Mouse (Mus musculus) right cerebral cortex, postnatal 14 days (tissue): ENCODE results near the gene Bmpr1a.

Source experiments
- DNase-seq: peaks from one replicate; pipeline ENCODE4 v3.0.0; 2022

Bmpr1a gene

GRCm38 (mm10) chr14:34503325-34503647 is at the start of gene Bmpr1a:
Gene Bmpr1a, minus strand, starts transcription at chr14:34503341.
- DNase-seq: no peak

- no peak for DNase-seq
Measured at GRCm38 (mm10) chr14:34552226-34552625, 49.1 kb upstream of the Bmpr1a start.

DNA sequence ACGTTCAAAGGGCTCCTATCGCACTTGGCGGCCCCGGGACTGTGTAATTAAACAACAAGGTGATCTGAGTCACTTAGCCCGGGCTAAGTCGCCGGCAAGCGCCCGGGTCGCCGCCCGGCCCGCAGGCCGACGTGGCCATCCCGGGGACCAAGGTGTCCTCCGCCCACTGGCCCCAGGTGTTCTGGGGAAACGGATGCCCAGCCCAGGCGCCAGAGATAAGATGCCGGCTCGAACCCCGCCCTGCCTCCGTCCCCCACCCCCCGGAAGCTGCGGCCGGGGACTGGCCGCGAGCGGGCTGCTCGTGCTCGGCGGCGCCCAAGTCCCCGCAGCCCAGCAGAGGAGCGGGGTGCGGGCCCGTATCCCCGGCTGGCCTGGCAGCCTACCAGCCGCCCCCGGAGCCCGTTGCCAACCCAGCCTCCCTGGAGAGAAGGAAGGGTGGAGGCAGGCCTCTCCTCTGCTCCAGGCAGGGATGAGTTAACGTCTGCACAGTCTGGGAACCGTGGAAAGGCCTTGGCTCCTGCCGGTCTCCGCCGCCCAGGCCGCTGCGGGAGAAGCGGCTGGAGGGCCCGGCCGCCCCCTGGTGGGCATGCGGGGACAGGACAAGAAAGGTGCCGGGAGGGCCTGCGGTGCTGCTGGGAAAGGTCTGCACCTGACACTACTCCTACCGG is 46.0 kb upstream of the Bmpr1a start:
- DNase-seq: peak; percentile 80

- peak; percentile 40 for DNase-seq
Measured at GRCm38 (mm10) chr14:34548391-34549001, 45.4 kb upstream of the Bmpr1a start.

DNA sequence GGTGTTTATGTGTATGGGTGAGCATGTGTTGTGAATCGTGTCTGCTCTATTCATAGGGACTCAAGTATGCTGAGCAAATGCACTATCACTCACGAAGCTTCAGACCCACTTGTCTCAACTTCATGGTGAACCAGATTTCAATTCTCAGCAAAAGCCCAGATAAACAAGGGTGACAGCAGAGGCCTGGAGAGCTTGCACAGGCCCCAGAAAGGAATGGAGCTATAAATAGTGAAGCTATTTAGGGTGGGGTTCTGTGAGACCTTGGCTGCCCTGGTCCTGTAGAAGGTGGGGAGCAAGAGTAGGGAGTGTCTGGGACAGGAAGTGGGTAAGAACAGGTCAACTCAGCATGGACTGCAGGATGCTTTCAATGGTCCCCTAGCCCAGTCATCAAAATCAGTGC is 41.4 kb upstream of the Bmpr1a start:
- no peak for DNase-seq

- DNase-seq: no peak
Measured at GRCm38 (mm10) chr14:34544001-34544400, 40.9 kb upstream of the Bmpr1a start.

- DNase-seq: no peak
Measured at GRCm38 (mm10) chr14:34543596-34543995, 40.5 kb upstream of the Bmpr1a start.

DNA sequence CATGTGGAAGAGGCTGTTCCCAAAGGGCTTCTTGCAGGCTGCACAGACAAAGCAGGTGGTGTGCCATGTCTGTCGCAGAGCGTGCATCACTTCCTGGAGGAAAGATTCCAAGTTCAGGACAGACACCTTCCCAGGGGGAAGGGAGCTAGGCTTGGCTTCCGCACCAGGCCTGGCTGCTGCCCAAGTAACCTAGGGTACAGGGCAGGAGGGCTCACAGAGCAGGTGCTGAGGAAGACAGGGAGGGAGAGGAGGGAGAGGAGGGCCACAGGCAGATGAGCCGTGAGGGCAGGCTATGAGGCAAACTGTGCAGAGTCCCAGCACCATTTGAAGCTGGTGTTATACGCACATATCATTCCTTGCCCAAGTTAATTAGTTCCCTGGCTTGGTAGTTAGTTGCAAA is 38.8 kb upstream of the Bmpr1a start:
- DNase-seq: no peak

- DNase-seq: no peak
Measured at GRCm38 (mm10) chr14:34540685-34541162, 37.6 kb upstream of the Bmpr1a start.

DNA sequence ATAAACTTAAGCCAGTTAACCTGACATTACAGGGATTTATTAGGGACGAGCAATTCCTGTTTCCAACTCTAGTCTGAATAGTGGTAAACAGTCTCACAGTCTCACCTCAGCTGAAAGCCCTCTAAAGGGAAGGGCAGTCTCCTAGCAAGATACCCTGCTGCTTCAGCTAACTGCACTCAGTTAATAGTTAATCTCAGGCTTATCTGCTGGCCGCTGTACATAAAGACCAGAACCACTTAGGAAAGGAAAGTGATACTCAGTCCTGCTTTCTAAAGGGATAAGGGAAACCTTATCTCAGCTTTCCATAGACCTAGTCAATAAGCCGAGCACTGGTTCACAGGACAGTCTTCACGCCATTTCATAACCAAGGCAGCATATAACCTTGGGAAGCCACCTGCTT is 32.7 kb upstream of the Bmpr1a start:
- no peak for DNase-seq

GRCm38 (mm10) chr14:34533537-34533936 is 30.4 kb upstream of the Bmpr1a start:
- DNase-seq: no peak

DNA sequence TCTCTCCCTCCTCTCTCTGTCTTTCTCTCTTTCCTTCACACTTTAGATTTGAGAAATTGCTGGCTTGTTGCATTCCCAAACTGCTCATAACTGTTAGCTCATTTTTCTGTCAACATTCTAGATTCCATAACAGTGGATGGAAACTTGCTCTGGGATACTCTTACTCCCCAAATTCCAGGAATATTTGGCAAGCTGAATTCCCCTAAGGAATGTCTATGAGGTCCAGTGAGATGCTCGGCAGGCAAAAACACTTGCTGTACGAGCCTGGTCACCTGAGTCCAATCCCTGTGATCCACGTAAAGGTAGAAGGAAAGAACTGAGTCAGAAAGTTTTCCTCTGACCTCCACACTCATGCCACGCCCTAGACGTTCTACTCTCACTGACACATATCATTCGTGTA is 29.4 kb upstream of the Bmpr1a start:
- DNase-seq: no peak

DNA sequence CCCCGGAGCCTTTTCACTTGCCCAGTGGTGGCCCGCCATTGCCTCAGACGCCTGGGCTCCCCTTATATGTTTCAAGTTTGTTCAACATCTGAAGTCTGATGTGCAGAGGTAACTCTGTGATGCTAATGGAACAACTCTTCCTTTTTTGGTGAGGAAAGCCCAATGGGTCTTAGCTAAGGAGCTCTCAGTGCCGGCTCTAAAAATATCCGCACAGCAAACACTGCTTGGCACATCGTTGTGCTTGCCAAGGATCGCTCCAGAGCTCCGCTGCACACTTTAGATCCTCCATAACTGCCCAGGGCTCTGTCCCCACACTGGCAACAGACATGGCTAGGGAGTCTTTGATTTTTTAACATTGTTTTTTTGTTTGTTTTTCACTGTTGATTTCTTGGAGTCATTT is 25.7 kb upstream of the Bmpr1a start:
- DNase-seq: no peak

DNA sequence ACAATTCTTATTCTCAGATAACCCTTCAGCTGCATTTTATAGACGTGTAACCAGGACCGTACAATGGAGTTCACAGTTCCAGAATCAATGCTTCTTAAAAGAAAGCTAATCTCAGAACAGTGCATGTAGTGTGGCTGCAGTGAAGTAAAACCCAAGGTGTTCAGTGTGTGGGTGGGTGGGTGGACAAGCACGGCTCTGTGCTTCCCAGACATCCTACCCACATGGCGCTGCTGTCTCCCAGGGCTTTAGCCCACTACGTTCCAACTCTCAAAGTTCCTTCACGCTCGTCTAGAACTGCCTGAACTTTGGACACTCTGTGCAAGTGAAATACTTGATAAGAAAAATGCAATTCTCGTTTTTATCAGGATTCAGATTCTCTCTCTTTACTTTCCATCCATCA is 19.6 kb upstream of the Bmpr1a start, which contains the start of gene 9230112D13Rik:
9230112D13Rik (minus strand) TSS at position 101 of the 400 bp plus-strand sequence.
- no peak for DNase-seq

DNA sequence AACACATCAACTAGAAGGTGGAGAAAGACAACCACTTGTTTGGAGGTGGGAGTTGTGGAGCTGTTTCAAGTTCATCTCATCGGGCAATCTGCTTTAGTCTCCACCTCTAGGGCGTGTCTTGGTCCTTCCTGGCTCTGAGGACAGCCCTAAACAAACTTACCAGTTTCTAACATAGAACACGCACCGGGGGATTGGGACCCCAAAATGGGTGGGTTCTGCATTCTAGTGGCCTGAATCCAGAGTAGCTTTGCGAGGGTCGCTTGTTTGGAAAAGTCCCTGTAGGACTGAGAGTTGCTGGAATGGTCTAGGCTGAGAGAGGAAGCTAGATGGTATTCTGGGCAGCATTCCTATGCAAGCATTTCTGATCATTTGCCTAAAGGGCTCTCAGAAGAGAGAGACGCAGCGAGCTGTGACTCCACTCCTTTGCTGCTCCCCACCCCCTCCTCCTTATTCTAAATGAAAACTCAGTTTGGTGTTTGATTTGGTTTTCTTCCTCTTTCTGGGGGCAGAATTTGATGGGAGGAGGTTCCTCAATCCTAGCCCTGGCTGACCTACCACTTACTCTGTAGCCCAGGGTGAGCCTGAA is 14.9 kb upstream of the Bmpr1a start:
- DNase-seq: no peak

GRCm38 (mm10) chr14:34516960-34517577 is 13.9 kb upstream of the Bmpr1a start:
- DNase-seq: no peak

DNA sequence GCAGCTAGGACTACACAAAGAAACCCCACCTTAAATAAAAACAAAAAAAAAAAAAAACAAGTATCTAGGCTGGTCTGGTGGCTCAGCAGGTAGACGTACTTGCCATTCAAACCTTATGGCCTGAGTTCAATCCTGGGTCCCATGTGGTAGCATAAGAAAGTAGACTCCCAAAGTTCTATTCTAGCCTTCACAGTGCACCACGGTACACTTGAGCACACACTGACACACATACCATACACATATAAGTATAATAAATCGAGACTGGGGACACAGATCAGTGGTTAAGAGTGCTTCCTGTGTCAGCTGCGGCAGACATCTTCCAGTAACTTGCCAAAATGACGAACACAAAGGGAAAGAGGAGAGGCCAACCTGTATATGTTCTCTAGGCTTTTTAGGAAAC is 12.7 kb upstream of the Bmpr1a start:
- DNase-seq: no peak

- no peak for DNase-seq
Measured at GRCm38 (mm10) chr14:34514120-34514519, 11.0 kb upstream of the Bmpr1a start.

DNA sequence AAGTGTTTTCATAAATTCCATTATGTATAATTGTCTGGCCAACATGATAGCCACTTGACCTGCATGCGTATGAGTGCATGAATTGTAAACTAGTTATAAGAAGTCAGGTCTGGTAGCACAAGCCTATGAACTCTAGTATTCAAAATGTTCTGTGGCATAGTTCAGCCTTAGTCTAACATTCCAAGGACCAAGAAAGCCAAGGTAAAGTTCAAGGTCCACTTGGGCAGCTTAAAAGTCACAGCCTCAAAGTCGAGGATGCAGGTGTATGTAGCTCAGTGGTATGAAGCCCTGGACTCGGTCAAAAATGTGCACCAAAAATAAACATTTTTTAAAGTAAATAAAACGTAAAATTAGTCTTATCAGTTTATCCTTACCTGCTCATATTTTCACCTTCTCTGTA is 9.5 kb upstream of the Bmpr1a start:
- DNase-seq: no peak

DNA sequence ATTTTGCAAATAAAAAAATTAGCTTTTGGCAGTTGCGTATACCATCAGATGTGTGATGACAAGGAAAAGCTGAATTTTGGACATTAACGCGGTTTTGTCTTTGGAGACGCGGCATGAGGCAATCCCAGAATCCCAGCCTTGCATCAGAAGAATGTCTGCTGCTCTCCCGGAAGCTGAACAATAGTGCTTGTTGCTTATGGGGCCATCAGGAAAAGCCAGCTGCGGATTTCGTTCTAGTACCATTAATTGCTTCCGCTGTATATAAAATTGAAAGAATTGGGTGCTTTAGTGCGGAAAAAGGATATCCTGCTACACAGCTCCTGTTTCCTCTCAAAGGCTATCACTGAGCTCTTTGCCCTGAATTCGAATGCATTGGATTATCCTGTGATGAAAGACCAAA is 8.8 kb upstream of the Bmpr1a start:
- DNase-seq: no peak

DNA sequence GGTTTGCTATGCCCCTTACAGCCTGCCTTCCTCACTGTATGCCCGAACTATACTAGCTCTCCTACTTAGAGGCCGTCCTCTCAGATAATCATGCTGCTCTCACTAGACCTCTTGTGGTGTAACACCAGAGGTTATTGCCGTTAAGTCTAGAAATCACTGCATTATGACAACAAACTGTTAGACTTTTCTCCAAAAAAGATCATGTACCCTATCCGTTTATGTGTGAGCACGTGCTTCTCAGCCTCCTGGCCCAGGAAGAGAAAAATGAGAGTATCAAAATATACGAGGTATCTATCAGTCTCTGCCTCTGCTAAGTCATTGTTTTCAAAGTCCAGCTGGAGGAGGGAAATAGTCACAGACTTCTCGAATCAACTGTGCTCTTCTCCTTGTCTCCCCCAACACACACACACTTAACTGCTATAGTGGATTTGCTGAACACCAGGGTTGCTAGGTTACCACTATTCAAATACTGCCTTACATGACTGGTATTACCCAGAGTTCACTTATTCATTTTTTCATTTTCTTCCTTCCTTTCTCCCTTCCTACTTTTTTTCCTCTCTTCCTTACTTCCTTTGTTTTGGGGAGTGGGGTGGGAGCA is 5.8 kb upstream of the Bmpr1a start:
- DNase-seq: no peak

DNA sequence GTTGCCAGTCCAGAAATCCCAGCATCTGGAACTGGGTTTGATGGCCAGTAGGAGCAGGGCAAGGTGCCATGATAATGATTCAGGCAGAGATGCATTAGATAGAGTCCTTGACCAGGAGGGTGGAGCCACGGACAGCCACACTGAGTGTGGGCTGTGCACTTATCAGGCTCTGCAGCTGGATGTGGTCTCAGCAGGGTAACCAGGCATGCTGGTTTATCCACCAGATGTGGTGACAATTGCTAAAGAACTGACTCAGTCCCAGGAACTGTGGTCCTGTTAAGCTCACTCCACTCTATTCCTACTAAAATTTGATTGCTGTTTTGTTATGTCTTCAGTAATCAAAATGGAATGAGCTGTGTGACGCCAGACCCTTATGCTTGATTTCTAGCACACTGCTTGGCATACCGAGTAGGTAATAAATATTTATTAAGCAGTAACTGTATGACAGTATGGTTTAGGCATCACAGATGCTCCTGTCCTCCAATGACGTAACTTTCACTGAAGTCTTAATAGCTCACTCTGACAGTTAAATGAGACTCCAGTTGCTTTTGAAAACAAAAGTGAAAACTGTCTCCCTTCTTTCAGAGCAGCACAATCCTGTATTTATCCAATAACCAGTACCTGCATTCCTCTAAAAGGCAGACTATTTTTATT is 5.2 kb upstream of the Bmpr1a start:
- no peak for DNase-seq

DNA sequence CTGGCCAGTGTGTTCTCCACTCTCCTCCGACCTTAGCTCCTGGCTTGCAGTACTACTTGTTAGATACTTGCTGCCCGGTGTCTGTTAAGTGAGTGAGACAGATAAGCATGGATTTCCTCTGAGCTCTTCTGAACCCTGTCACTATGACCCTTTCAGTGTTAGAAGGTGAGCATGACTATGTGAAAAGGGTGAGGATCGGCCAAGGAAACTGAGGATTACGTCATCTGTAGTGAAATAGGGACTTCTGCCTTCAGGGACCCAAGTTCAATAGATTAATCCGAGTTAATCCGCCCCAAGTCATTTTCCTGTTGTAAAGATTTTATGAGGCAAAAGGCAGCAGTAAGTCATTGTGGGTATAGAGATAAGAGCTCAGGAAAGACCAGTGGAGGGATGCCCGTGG is 2.2 kb upstream of the Bmpr1a start:
- DNase-seq: no peak
